Comparison of ENCODE assay signal across 11 mouse cellular contexts in genomic region chr11:45873666-45874065, GRCm38 (mm10). TPM values are rescaled to one million over a fixed set of nuclear protein-coding genes. Genes with fewer than 3 reads are reported as not detected.
A peak's percentile ranks its signal among the peaks of the same experiment; 100 is the strongest.
DNase-seq lines count a peak whose midpoint lies in the region; ATAC-seq and TF ChIP-seq lines count a peak whose summit lies in the region.
"Had no signal": no experiment of that assay in that cellular context is flagged by ENCODE, and none has a peak within 500 bp of the region (broad histone marks: within the 10 kb centered on the region; RNA-seq: fewer than 3 reads in every experiment).

No protein-coding gene starts in this region.

- WGBS in liver, embryonic 14.5 days (ENCODE audit: insufficient replicate concordance) = 69% methylated on average over 1 of the region's 1 CpGs
- WGBS in liver, embryonic 12.5 days (ENCODE audit: insufficient replicate concordance) = 57% methylated on average over 1 of the region's 1 CpGs
- 90% methylated on average over 1 of the region's 1 CpGs for WGBS in forebrain, embryonic 15.5 days
- whole genome bisulfite sequencing in forebrain, embryonic 10.5 days = 79% methylated on average over 1 of the region's 1 CpGs
- 93% methylated on average over 1 of the region's 1 CpGs for WGBS in hindbrain, embryonic 13.5 days

- no peak overlapping the region for H3K27ac ChIP-seq in liver, embryonic 14.5 days
- no peak overlapping the region for H3K27ac ChIP-seq in liver, embryonic 12.5 days
- no peak overlapping the region for H3K27ac ChIP-seq in forebrain, embryonic 15.5 days (replicated peaks)
- no peak overlapping the region for H3K27ac ChIP-seq in forebrain, embryonic 10.5 days
- H3K27ac ChIP-seq in hindbrain, embryonic 13.5 days = no peak overlapping the region
- H3K27ac ChIP-seq: embryonic facial prominence, embryonic 13.5 days; heart, embryonic 13.5 days had no signal

- H3K27me3 ChIP-seq in liver, embryonic 14.5 days (ENCODE audit: control insufficient read depth, insufficient read depth, low read length) = no peaks in the 10 kb centered on the region
- no peaks in the 10 kb centered on the region for H3K27me3 ChIP-seq in liver, embryonic 12.5 days (replicated peaks)
- no peaks in the 10 kb centered on the region for H3K27me3 ChIP-seq in E14TG2a.4 (ENCODE audit: insufficient read depth, low read length)
- no peaks in the 10 kb centered on the region for H3K27me3 ChIP-seq in forebrain, embryonic 15.5 days
- no peaks in the 10 kb centered on the region for H3K27me3 ChIP-seq in forebrain, embryonic 10.5 days (ENCODE audit: poor library complexity, severe bottlenecking)
- no peaks in the 10 kb centered on the region for H3K27me3 ChIP-seq in hindbrain, embryonic 13.5 days
- H3K27me3 ChIP-seq: embryonic facial prominence, embryonic 13.5 days; heart, embryonic 13.5 days had no signal

- peaks cover 6 to 13% of the 10 kb centered on the region in 2 experiments for H3K4me1 ChIP-seq in liver, embryonic 14.5 days (replicated peaks; ENCODE audit: control insufficient read depth in 2 of 2, insufficient read depth in 2 of 2, low read length in 1 of 2)
- H3K4me1 ChIP-seq in liver, embryonic 12.5 days = peaks cover 47% of the 10 kb centered on the region
- H3K4me1 ChIP-seq in E14TG2a.4 (replicated peaks; ENCODE audit: low read depth, low read length) = peaks cover 29% of the 10 kb centered on the region
- no peaks in the 10 kb centered on the region for H3K4me1 ChIP-seq in forebrain, embryonic 15.5 days
- no peaks in the 10 kb centered on the region for H3K4me1 ChIP-seq in forebrain, embryonic 10.5 days
- H3K4me1 ChIP-seq in hindbrain, embryonic 13.5 days (replicated peaks) = 0 out of 2 replicates have a peak, but pooled peaks cover 3% of the 10 kb centered on the region

- no peak overlapping the region for H3K9ac ChIP-seq in liver, embryonic 14.5 days (replicated peaks)
- H3K9ac ChIP-seq in liver, embryonic 12.5 days = no peak overlapping the region
- no peak overlapping the region for H3K9ac ChIP-seq in forebrain, embryonic 15.5 days (replicated peaks)
- H3K9ac ChIP-seq in hindbrain, embryonic 13.5 days = no peak overlapping the region
- H3K9ac ChIP-seq: embryonic facial prominence, embryonic 13.5 days; heart, embryonic 13.5 days had no signal

- peaks cover 2% of the 10 kb centered on the region for H3K36me3 ChIP-seq in liver, embryonic 14.5 days (replicated peaks; ENCODE audit: control insufficient read depth, insufficient read depth, low read depth)
- peaks cover 59% of the 10 kb centered on the region for H3K36me3 ChIP-seq in liver, embryonic 12.5 days
- H3K36me3 ChIP-seq in E14TG2a.4 (ENCODE audit: insufficient read depth, low read length) = peaks cover 25% of the 10 kb centered on the region; the same call in 1 of the 2 replicates
- no peaks in the 10 kb centered on the region for H3K36me3 ChIP-seq in forebrain, embryonic 15.5 days
- H3K36me3 ChIP-seq in forebrain, embryonic 10.5 days (replicated peaks) = peaks cover 36% of the 10 kb centered on the region
- H3K36me3 ChIP-seq in hindbrain, embryonic 13.5 days = peaks cover 4% of the 10 kb centered on the region; the same call in 1 of the 2 replicates

- no peak overlapping the region for H3K4me3 ChIP-seq in liver, embryonic 14.5 days (ENCODE audit: insufficient read depth in 1 of 2, low read depth in 2 of 2, low read length in 2 of 2)
- H3K4me3 ChIP-seq in liver, embryonic 12.5 days = no peak overlapping the region
- H3K4me3 ChIP-seq in E14TG2a.4 (replicated peaks; ENCODE audit: low read length) = no peak overlapping the region
- H3K4me3 ChIP-seq in forebrain, embryonic 15.5 days = no peak overlapping the region
- no peak overlapping the region for H3K4me3 ChIP-seq in forebrain, embryonic 10.5 days
- H3K4me3 ChIP-seq in hindbrain, embryonic 13.5 days = no peak overlapping the region
- H3K4me3 ChIP-seq: embryonic facial prominence, embryonic 13.5 days; heart, embryonic 13.5 days had no signal

- no peak for TF ChIP-seq EP300 in liver, embryonic 14.5 days (IDR thresholded peaks at IDR 0.05; ENCODE audit: low read depth)

- TF ChIP-seq CTCF in liver, embryonic 14.5 days (IDR thresholded peaks at IDR 0.05; ENCODE audit: low read depth) = peak; percentile 61
- TF ChIP-seq CTCF in E14TG2a.4 (conservative IDR thresholded peaks at IDR 0.05; ENCODE audit: low read length) = peak; percentile 79

- DNase-seq in liver, embryonic 14.5 days (ENCODE audit: low read depth in 3 of 3, low spot score in 3 of 3) = no peak
- peak; percentile 82 for DNase-seq in R1 (ENCODE audit: low read depth, low spot score)
- no peak for DNase-seq in forebrain, embryonic 10.5 days (ENCODE audit: extremely low spot score, low spot score)
- DNase-seq: cerebellum, adult 11-12 months had no signal

- ATAC-seq in liver, embryonic 14.5 days (ENCODE audit: insufficient read depth) = no peak
- no peak for ATAC-seq in liver, embryonic 12.5 days
- peak; percentile 36 for ATAC-seq in megakaryocyte-erythroid progenitor cell, adult 5-6 weeks (replicated peaks; ENCODE audit: low FRiP score, low TSS enrichment, poor library complexity, severe bottlenecking)
- ATAC-seq in forebrain, embryonic 15.5 days (replicated peaks) = no peak
- ATAC-seq in hindbrain, embryonic 13.5 days (ENCODE audit: low FRiP score) = no peak

- no peaks in the 10 kb centered on the region for H3K9me3 ChIP-seq in liver, embryonic 14.5 days (ENCODE audit: control insufficient read depth, low read length)
- H3K9me3 ChIP-seq in liver, embryonic 12.5 days (replicated peaks) = no peaks in the 10 kb centered on the region
- no peaks in the 10 kb centered on the region for H3K9me3 ChIP-seq in E14TG2a.4 (ENCODE audit: low read length)
- H3K9me3 ChIP-seq in forebrain, embryonic 15.5 days = no peaks in the 10 kb centered on the region
- H3K9me3 ChIP-seq in forebrain, embryonic 10.5 days = no peaks in the 10 kb centered on the region
- no peaks in the 10 kb centered on the region for H3K9me3 ChIP-seq in hindbrain, embryonic 13.5 days
- H3K9me3 ChIP-seq: embryonic facial prominence, embryonic 13.5 days; heart, embryonic 13.5 days had no signal

- H3K4me2 ChIP-seq in liver, embryonic 14.5 days (ENCODE audit: low read depth) = no peak overlapping the region
- H3K4me2 ChIP-seq in liver, embryonic 12.5 days = no peak overlapping the region
- H3K4me2 ChIP-seq in forebrain, embryonic 15.5 days (replicated peaks) = no peak overlapping the region
- no peak overlapping the region for H3K4me2 ChIP-seq in hindbrain, embryonic 13.5 days
- H3K4me2 ChIP-seq: embryonic facial prominence, embryonic 13.5 days; heart, embryonic 13.5 days had no signal

RNA-seq across cellular contexts. Expression of gene Clint1, which starts 21.8 kb away (rescaled TPM):
- polyA plus RNA-seq in liver, embryonic 14.5 days (2012; rRNA removed) = 36.3 and 46.0 TPM in 2 replicates
- polyA plus RNA-seq in liver, embryonic 14.5 days (2014; fragmentation: Nextera tagmentation; extraction: Ambion mirVana) = 41.6 and 43.3 TPM in 2 replicates
- polyA plus RNA-seq in liver, embryonic 12.5 days (2016; fragmentation: Nextera tagmentation; extraction: Ambion mirVana) = 109 and 111 TPM in 2 replicates
- total RNA-seq in megakaryocyte-erythroid progenitor cell, adult 5-6 weeks (2014; fragmentation: Nextera tagmentation) = 121 and 126 TPM in 2 replicates
- total RNA-seq in megakaryocyte-erythroid progenitor cell, adult 5-6 weeks (2017) = 174 and 179 TPM in 2 replicates
- 47.4 and 51.1 TPM in 2 replicates for polyA plus RNA-seq in forebrain, embryonic 15.5 days (2015; fragmentation: Nextera tagmentation; extraction: Ambion mirVana)
- 62.8 and 64.2 TPM in 2 replicates for polyA plus RNA-seq in forebrain, embryonic 10.5 days (2016; fragmentation: Nextera tagmentation; extraction: Ambion mirVana)
- 48.1 and 48.9 TPM in 2 replicates for polyA plus RNA-seq in hindbrain, embryonic 13.5 days (2015; fragmentation: Nextera tagmentation; extraction: Ambion mirVana)
